Mouse (Mus musculus) cortical plate, adult 2 months (tissue): ENCODE measurements around the gene Nfia. TPM values are rescaled to one million over a fixed set of nuclear protein-coding genes. Genes with fewer than 3 reads are reported as not detected.
A peak's percentile ranks its signal among the peaks of the same experiment; 100 is the strongest.

ENCODE experiments used
- H3K27ac ChIP-seq: fragments of 200-500 bp; 2 replicates; pipeline ENCODE4 v1.5.1; 2012; ENCODE audit warnings: low read length, control low read depth, inconsistent platforms; ENCODE audit not compliant: insufficient read depth
- H3K4me1 ChIP-seq: fragments of 200-500 bp; 2 replicates; pipeline ENCODE4 v1.6.1; 2011; ENCODE audit warnings: low read length; ENCODE audit not compliant: control insufficient read depth, insufficient read depth
- H3K4me3 ChIP-seq: fragments of 200-500 bp; 2 replicates; pipeline ENCODE4 v1.5.1; 2011; ENCODE audit warnings: mild to moderate bottlenecking, low read length, control low read depth; ENCODE audit not compliant: insufficient read depth
- CTCF ChIP-seq: fragments of 200-500 bp; IDR thresholded peaks from 2 replicates; pipeline ENCODE4 v1.5.1; 2011; ENCODE audit warnings: mild to moderate bottlenecking, control low read depth, low read length; ENCODE audit not compliant: insufficient read depth; ENCODE audit errors: extremely low read depth
- POLR2A ChIP-seq: fragments of 200-500 bp; IDR thresholded peaks from 2 replicates; pipeline ENCODE4 v1.6.1; 2011; ENCODE audit warnings: mild to moderate bottlenecking, low read length, control low read depth; ENCODE audit not compliant: insufficient read depth; ENCODE audit errors: extremely low read depth
- polyA plus RNA-seq: library from polyadenylated mRNA; depleted of rRNA; stranded (reverse); fragments of >200 nt; gene quantifications from 2 replicates; pipeline ENCODE4 v1.2.3, GENCODE M21; 2012

Nfia gene
- polyA plus RNA-seq, 1 experiment, result 24.1 TPM

- H3K4me3 ChIP-seq, result no peak overlapping the region
- TF ChIP-seq CTCF (no peak), POLR2A (no peak)
- no peak overlapping the region for H3K27ac ChIP-seq
- H3K4me1 ChIP-seq, result no peaks in the 10 kb centered on the region
Measured at GRCm38 (mm10) chr4:98101153-98102096, 328.9 kb downstream of the Nfia start.

DNA sequence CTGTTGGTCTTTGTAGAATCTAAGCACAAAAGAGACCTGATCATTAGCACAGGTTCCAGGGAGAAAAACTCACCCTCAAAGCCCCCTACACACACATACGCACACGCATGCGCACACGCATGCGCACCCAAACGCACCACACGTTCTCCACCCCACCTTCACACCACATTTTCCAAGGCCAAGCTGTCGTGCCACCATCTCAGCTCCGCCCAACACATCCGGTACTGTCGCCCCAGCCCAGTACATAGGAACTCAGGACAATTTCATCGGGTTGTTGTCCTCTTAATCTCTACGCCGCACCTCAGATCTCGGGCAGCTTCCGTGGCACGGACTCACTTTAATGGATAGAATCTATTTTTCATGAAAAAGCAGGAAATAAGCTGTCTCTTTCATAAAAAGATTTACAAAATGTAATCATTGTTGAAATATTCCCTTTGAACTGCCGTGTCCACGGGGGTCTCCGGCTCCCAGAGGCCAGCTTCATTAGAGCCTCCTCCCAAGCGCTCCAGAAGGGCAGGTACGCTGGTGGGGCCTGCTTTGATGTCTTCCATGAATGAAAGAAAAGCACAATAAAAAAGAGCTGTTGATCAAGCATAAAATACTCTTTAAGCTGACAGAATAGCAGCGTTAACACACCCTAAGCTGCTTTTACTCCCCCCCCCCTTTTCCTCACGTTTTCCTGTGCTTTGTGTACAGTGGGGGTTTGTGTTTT is 330.2 kb downstream of the Nfia start:
- no peak overlapping the region; the same call in 1 of the 2 replicates for H3K27ac ChIP-seq
- peak overlapping the region; percentile 42 for H3K4me3 ChIP-seq
- no peak for TF ChIP-seq CTCF
- peak; percentile 46; the same call in 1 of the 2 replicates for TF ChIP-seq POLR2A
- H3K4me1 ChIP-seq, result no peaks in the 10 kb centered on the region

GRCm38 (mm10) chr4:98103337-98103666 is 330.8 kb downstream of the Nfia start:
- Histone ChIP-seq H3K27ac (no peak overlapping the region), H3K4me3 (no peak overlapping the region), H3K4me1 (no peaks in the 10 kb centered on the region)
- TF ChIP-seq POLR2A (no peak), CTCF (no peak)

DNA sequence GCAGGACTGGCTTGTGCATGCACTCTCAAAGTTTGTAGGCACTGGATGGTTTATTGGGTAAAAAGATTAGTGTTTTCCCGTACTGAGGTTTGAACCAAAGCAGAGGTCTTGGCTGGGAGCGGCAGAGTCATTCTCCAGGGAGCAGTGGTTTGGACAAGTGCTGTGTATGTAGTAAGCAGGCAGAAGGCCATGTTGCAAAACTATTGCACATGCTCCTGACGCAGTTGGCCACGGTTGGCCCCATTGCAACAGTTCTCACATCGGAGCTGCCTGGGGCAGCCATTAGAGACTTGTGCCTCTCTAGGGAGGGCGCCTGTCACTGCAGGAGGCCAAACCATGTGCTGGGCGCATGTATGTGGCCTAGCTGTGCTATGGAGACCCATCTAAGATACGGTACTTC is 331.6 kb downstream of the Nfia start:
- Histone ChIP-seq H3K4me3 (no peak overlapping the region), H3K27ac (no peak overlapping the region), H3K4me1 (peaks cover under 1% of the 10 kb centered on the region; the same call in 1 of the 2 replicates)
- TF ChIP-seq POLR2A (no peak), CTCF (no peak)

GRCm38 (mm10) chr4:98104911-98105702 is 332.6 kb downstream of the Nfia start:
- TF ChIP-seq CTCF, result no peak
- no peak for TF ChIP-seq POLR2A
- no peak overlapping the region for H3K4me3 ChIP-seq
- no peak overlapping the region for H3K27ac ChIP-seq
- peaks cover 2% of the 10 kb centered on the region; the same call in 1 of the 2 replicates for H3K4me1 ChIP-seq

- Histone ChIP-seq H3K4me1 (peaks cover 2% of the 10 kb centered on the region; the same call in 1 of the 2 replicates), H3K4me3 (no peak overlapping the region), H3K27ac (no peak overlapping the region)
- no peak for TF ChIP-seq CTCF
- TF ChIP-seq POLR2A, result no peak
Measured at GRCm38 (mm10) chr4:98105971-98106370, 333.4 kb downstream of the Nfia start.

DNA sequence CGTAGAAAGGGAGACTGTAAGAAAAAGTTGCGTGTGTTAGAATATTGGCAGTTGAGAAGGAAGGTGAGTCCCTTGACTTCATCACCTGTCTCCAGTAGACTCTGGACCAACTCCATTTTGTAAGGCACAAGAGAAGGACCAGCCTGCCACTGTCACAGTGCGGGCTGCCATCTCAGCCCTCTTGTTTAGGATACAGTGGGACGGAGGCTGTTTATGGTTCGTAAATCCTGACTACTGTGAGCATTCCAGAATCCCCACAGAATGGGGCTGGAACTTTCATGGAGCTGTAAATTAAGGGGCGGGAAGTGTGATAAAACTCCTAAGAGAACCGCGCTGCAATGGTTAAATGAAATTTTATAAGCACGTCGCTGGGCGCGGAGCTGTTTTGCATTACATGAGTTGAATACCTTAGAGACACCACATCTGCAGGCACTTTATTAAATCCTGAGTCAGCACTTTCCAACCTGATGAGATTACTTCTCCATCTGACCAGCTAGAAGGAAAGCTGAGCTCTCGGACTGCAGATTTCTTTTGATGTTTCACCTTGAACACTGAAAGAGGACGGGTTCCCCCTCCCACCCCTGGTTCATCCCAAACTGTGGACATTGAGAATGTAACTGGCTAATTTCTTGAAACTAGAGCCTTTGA is 334.0 kb downstream of the Nfia start:
- no peak overlapping the region for H3K4me3 ChIP-seq
- H3K27ac ChIP-seq, result no peak overlapping the region
- TF ChIP-seq POLR2A, result no peak
- no peak for TF ChIP-seq CTCF
- H3K4me1 ChIP-seq, result peaks cover 2% of the 10 kb centered on the region; the same call in 1 of the 2 replicates

DNA sequence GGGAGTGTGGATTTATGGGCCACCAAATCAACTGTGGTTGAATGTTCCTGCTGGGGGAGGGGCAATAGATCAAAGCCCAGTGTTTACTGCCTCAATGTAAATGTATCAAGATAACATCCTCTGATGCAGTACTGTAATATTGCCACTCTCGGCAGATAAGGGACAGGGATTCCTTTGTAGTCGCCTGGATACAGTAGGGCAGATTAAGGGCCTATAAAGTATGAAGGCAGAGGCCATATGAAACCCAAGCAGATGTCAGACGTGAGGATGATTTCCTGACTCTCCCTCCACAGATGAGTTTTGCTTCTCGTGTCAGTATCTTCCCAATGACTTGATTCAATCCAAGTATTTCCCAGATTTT is 334.5 kb downstream of the Nfia start:
- Histone ChIP-seq H3K27ac (no peak overlapping the region), H3K4me1 (peaks cover 2% of the 10 kb centered on the region; the same call in 1 of the 2 replicates), H3K4me3 (no peak overlapping the region)
- TF ChIP-seq POLR2A, result no peak
